Mouse (Mus musculus): Measurements from ENCODE around the gene Rapgef3. TPM values are rescaled to one million over a fixed set of nuclear protein-coding genes. Genes with fewer than 3 reads are reported as not detected.

Gene Rapgef3
- polyA plus RNA-seq, 1 experiment from 2014 or later = 9.3 TPM

- WGBS = 83% methylated on average over 5 of the region's 5 CpGs
- Histone ChIP-seq H3K27ac (no peak overlapping the region), H3K9me3 (no peaks in the 10 kb centered on the region), H3K36me3 (0 out of 2 replicates have a peak, but pooled peaks cover 5% of the 10 kb centered on the region), H3K4me2 (no peak overlapping the region), H3K9ac (no peak overlapping the region), H3K4me3 (no peak overlapping the region), H3K4me1 (peaks cover 9% of the 10 kb centered on the region), H3K27me3 (no peaks in the 10 kb centered on the region)
- ATAC-seq (ENCODE audit: insufficient number of reproducible peaks, insufficient read depth, low FRiP score, low TSS enrichment, low read depth) = no peak
These were observed 24.6 kb downstream of the Rapgef3 start for GRCm38 (mm10) chr15:97743210-97743609.

DNA sequence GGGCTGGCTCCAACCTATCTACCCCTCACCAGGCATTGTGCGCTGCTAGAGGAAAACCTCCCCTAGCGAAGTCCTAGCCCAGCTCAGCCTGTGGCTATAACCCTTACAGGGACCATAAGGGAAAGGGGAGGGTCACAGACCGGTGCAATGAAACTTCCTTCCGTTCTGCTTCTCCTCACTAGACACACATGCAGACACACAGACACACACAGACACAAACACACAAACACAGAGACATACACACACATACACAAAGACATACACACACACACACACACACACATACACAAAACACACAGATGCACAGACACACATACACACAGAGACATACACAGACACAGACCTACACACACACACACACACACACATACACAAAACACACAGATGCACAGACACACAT is 25.2 kb downstream of the Rapgef3 start:
- no peak overlapping the region for H3K27ac ChIP-seq
- H3K9me3 ChIP-seq = no peaks in the 10 kb centered on the region
- no peak overlapping the region for H3K4me2 ChIP-seq
- 0 out of 2 replicates have a peak, but pooled peaks cover 5% of the 10 kb centered on the region for H3K36me3 ChIP-seq
- ATAC-seq (ENCODE audit: insufficient number of reproducible peaks, insufficient read depth, low FRiP score, low TSS enrichment, low read depth) = no peak
- H3K4me3 ChIP-seq = no peak overlapping the region
- peaks cover 9% of the 10 kb centered on the region for H3K4me1 ChIP-seq
- WGBS = 64% methylated on average over 4 of the region's 4 CpGs
- no peaks in the 10 kb centered on the region for H3K27me3 ChIP-seq
- H3K9ac ChIP-seq = no peak overlapping the region

- no peaks in the 10 kb centered on the region for H3K9me3 ChIP-seq
- H3K36me3 ChIP-seq = 0 out of 2 replicates have a peak, but pooled peaks cover 4% of the 10 kb centered on the region
- H3K27me3 ChIP-seq = no peaks in the 10 kb centered on the region
- H3K4me3 ChIP-seq = no peak overlapping the region
- no peak for ATAC-seq (ENCODE audit: insufficient number of reproducible peaks, insufficient read depth, low FRiP score, low TSS enrichment, low read depth)
- H3K4me1 ChIP-seq = peaks cover 9% of the 10 kb centered on the region
- no peak overlapping the region for H3K4me2 ChIP-seq
- H3K27ac ChIP-seq = no peak overlapping the region
- WGBS = 56% methylated on average over 7 of the region's 7 CpGs
- no peak overlapping the region for H3K9ac ChIP-seq
These were observed 25.7 kb downstream of the Rapgef3 start for GRCm38 (mm10) chr15:97742074-97742473.

GRCm38 (mm10) chr15:97741662-97742061 is 26.1 kb downstream of the Rapgef3 start:
- no peak overlapping the region for H3K27ac ChIP-seq
- no peaks in the 10 kb centered on the region for H3K9me3 ChIP-seq
- H3K4me3 ChIP-seq = no peak overlapping the region
- 80% methylated on average over 12 of the region's 12 CpGs for WGBS
- H3K4me2 ChIP-seq = no peak overlapping the region
- no peaks in the 10 kb centered on the region for H3K36me3 ChIP-seq
- H3K4me1 ChIP-seq = peaks cover 9% of the 10 kb centered on the region
- ATAC-seq (ENCODE audit: insufficient number of reproducible peaks, insufficient read depth, low FRiP score, low TSS enrichment, low read depth) = no peak
- no peak overlapping the region for H3K9ac ChIP-seq
- no peaks in the 10 kb centered on the region for H3K27me3 ChIP-seq

- Histone ChIP-seq H3K36me3 (no peaks in the 10 kb centered on the region), H3K27ac (no peak overlapping the region), H3K9ac (no peak overlapping the region), H3K9me3 (no peaks in the 10 kb centered on the region), H3K27me3 (no peaks in the 10 kb centered on the region), H3K4me2 (no peak overlapping the region), H3K4me1 (peaks cover 6% of the 10 kb centered on the region), H3K4me3 (no peak overlapping the region)
- WGBS = 84% methylated on average over 9 of the region's 9 CpGs
- no peak for ATAC-seq (ENCODE audit: insufficient number of reproducible peaks, insufficient read depth, low FRiP score, low TSS enrichment, low read depth)
These were observed 27.5 kb downstream of the Rapgef3 start for GRCm38 (mm10) chr15:97740283-97740732.

- 87% methylated on average over 7 of the region's 7 CpGs for WGBS
- H3K4me1 ChIP-seq = no peaks in the 10 kb centered on the region
- H3K4me2 ChIP-seq = no peak overlapping the region
- H3K36me3 ChIP-seq = no peaks in the 10 kb centered on the region
- no peak for ATAC-seq (ENCODE audit: insufficient number of reproducible peaks, insufficient read depth, low FRiP score, low TSS enrichment, low read depth)
- no peak overlapping the region for H3K4me3 ChIP-seq
- H3K9ac ChIP-seq = no peak overlapping the region
- no peaks in the 10 kb centered on the region for H3K27me3 ChIP-seq
- no peak overlapping the region for H3K27ac ChIP-seq
- H3K9me3 ChIP-seq = no peaks in the 10 kb centered on the region
These were observed 28.8 kb downstream of the Rapgef3 start for GRCm38 (mm10) chr15:97738923-97739322.

GRCm38 (mm10) chr15:97731988-97732387 is 35.8 kb downstream of the Rapgef3 start:
- no peak overlapping the region for H3K9ac ChIP-seq
- H3K9me3 ChIP-seq = no peaks in the 10 kb centered on the region
- no peak overlapping the region for H3K4me3 ChIP-seq
- H3K36me3 ChIP-seq = no peaks in the 10 kb centered on the region
- H3K27ac ChIP-seq = no peak overlapping the region
- H3K4me2 ChIP-seq = no peak overlapping the region
- no peaks in the 10 kb centered on the region for H3K4me1 ChIP-seq
- no peak for ATAC-seq (ENCODE audit: insufficient number of reproducible peaks, insufficient read depth, low FRiP score, low TSS enrichment, low read depth)
- no peaks in the 10 kb centered on the region for H3K27me3 ChIP-seq
- 91% methylated on average over 11 of the region's 11 CpGs for WGBS

DNA sequence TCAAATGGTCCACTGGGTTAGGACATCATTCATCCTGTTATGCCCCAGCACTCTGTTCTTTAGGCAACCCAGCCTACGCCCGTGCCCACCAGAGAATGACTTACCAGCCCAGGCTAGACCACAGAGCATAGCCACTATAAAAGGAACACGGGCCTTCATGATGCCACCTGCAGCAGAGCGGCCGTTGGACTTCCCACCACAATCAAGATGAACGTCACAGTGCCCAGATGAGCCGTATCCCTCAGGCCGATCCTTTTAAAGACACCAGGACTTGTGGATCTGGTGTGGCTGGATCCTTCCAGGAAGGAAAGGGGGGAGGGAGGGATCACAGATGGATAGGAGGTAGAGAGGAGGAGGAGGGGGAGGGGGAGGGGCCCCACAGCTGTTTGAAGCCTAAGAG is 36.7 kb downstream of the Rapgef3 start, which contains the start of gene Endou:
TSS of gene Endou (minus strand) at position 229 of the 400 bp plus-strand sequence.
- no peak for ATAC-seq (ENCODE audit: insufficient number of reproducible peaks, insufficient read depth, low FRiP score, low TSS enrichment, low read depth)

DNA sequence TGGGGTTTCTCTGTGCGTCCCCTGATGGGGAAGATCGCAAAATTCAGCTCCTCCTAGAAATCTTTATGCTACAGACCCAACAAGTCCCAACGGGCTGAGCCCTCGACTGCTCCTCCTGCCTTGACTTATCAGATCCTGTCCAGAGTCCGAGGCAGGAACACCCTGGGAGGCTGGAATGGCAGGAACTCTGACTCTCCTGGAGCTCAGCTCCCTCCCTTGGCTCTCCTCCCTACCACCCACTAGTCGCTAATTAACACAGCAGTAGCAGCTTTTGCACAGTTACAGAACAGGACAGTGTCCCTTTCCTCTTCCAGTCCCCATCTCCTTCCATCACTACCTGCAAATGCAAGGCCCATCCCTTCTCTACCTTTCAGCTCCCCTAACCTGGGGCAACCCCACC is 37.4 kb downstream of the Rapgef3 start:
- WGBS = 48% methylated on average over 6 of the region's 6 CpGs
- Histone ChIP-seq H3K4me2 (no peak overlapping the region), H3K27ac (no peak overlapping the region), H3K9ac (no peak overlapping the region), H3K4me1 (no peaks in the 10 kb centered on the region), H3K4me3 (no peak overlapping the region), H3K27me3 (no peaks in the 10 kb centered on the region), H3K36me3 (no peaks in the 10 kb centered on the region), H3K9me3 (no peaks in the 10 kb centered on the region)
- ATAC-seq (ENCODE audit: insufficient number of reproducible peaks, insufficient read depth, low FRiP score, low TSS enrichment, low read depth) = no peak

More for the DNA sequence above, 36.7 kb downstream of the Rapgef3 start, which contains the start of gene Endou:
- no peak within 1 kb of the TSS for H3K4me2 ChIP-seq
- no peak within 1 kb of the TSS for H3K9ac ChIP-seq
- H3K36me3 ChIP-seq = no peaks in the 10 kb centered on the region
- no peaks in the 10 kb centered on the region for H3K9me3 ChIP-seq
- no peak within 1 kb of the TSS for H3K4me3 ChIP-seq
- H3K27me3 ChIP-seq = no peaks in the 10 kb centered on the region
- 83% methylated on average over 8 of the region's 8 CpGs for WGBS
- H3K27ac ChIP-seq = no peak within 1 kb of the TSS
- no peaks in the 10 kb centered on the region for H3K4me1 ChIP-seq

DNA sequence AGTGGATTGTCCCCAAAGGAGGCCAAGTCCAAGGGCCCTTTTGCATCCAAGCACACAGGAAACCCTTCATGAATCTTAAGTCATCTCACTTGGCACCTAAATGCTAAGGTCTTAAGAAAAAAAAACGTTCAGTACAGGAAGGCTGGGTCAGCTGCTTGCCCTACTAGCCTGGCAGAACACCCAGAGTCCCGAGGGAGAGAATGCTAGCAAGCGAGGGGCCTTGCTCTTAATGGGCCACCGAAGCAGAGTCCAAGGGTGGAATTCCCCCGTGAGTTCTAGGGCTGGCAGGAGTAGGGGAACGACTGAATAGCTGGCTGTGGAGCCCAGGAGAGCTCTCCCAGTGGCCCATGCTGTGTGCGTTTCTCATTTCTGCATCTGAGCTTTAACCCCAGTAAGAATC is 39.0 kb downstream of the Rapgef3 start:
- no peaks in the 10 kb centered on the region for H3K9me3 ChIP-seq
- no peak overlapping the region for H3K4me2 ChIP-seq
- H3K4me1 ChIP-seq = no peaks in the 10 kb centered on the region
- ATAC-seq (ENCODE audit: insufficient number of reproducible peaks, insufficient read depth, low FRiP score, low TSS enrichment, low read depth) = no peak
- no peak overlapping the region for H3K4me3 ChIP-seq
- H3K27me3 ChIP-seq = no peaks in the 10 kb centered on the region
- no peak overlapping the region for H3K9ac ChIP-seq
- 68% methylated on average over 7 of the region's 7 CpGs for WGBS
- no peak overlapping the region for H3K27ac ChIP-seq
- no peaks in the 10 kb centered on the region for H3K36me3 ChIP-seq

- Histone ChIP-seq H3K4me1 (no peaks in the 10 kb centered on the region), H3K4me3 (no peak overlapping the region), H3K27me3 (no peaks in the 10 kb centered on the region), H3K36me3 (no peaks in the 10 kb centered on the region), H3K9ac (no peak overlapping the region), H3K27ac (no peak overlapping the region), H3K9me3 (no peaks in the 10 kb centered on the region), H3K4me2 (no peak overlapping the region)
- no peak for ATAC-seq (ENCODE audit: insufficient number of reproducible peaks, insufficient read depth, low FRiP score, low TSS enrichment, low read depth)
- WGBS = 89% methylated on average over 11 of the region's 11 CpGs
These were observed 39.4 kb downstream of the Rapgef3 start for GRCm38 (mm10) chr15:97728394-97728793.

DNA sequence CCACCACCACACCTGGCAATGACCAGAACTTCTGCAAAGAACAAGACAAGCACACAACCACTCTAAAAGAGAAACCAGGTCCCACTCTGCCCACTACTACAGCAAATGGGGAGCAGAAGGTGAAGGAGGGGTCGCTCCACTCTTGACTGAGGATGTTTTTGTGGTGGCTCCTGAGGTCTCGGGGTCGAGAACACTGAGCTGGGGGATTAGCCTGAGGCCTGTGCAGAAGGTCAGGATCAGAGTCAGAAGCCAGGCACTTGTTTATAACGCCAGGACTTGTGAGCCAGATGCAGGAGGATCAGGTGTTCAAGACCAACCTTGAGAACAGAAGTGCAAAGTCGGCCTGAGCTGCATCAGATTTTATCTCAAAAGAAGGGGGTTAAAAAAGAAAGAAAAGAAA is 40.3 kb downstream of the Rapgef3 start:
- H3K4me3 ChIP-seq = no peak overlapping the region
- no peak for ATAC-seq (ENCODE audit: insufficient number of reproducible peaks, insufficient read depth, low FRiP score, low TSS enrichment, low read depth)
- no peaks in the 10 kb centered on the region for H3K27me3 ChIP-seq
- no peaks in the 10 kb centered on the region for H3K4me1 ChIP-seq
- no peaks in the 10 kb centered on the region for H3K36me3 ChIP-seq
- no peak overlapping the region for H3K4me2 ChIP-seq
- H3K27ac ChIP-seq = no peak overlapping the region
- H3K9ac ChIP-seq = no peak overlapping the region
- 59% methylated on average over 5 of the region's 5 CpGs for WGBS
- no peaks in the 10 kb centered on the region for H3K9me3 ChIP-seq

Data from embryonic facial prominence, embryonic 13.5 days (tissue).